Mouse (Mus musculus): ENCODE results near the gene Hoxa13. TPM values are rescaled to one million over a fixed set of nuclear protein-coding genes. Genes with fewer than 3 reads are reported as not detected.

Hoxa13 gene
- polyA plus RNA-seq, 1 experiment from 2014 or later = not detected

- Histone ChIP-seq H3K9me3 (no peaks in the 10 kb centered on the region), H3K4me2 (replicated peaks) (no peak overlapping the region), H3K9ac (replicated peaks) (no peak overlapping the region), H3K27me3 (peaks cover 94% of the 10 kb centered on the region), H3K4me3 (no peak overlapping the region), H3K4me1 (peaks cover 3% of the 10 kb centered on the region; the same call in 1 of the 2 replicates), H3K36me3 (no peaks in the 10 kb centered on the region), H3K27ac (replicated peaks) (no peak overlapping the region)
- 10% methylated on average over 10 of the region's 10 CpGs for WGBS
- no peak for ATAC-seq (ENCODE audit: low FRiP score, low read depth)
Measured at GRCm38 (mm10) chr6:52237346-52238154, 23.1 kb downstream of the Hoxa13 start.

- no peak for ATAC-seq (ENCODE audit: low FRiP score, low read depth)
- no peaks in the 10 kb centered on the region for H3K9me3 ChIP-seq
- H3K4me2 ChIP-seq (replicated peaks) = no peak overlapping the region
- peaks cover 94% of the 10 kb centered on the region for H3K27me3 ChIP-seq
- H3K36me3 ChIP-seq = no peaks in the 10 kb centered on the region
- H3K4me1 ChIP-seq = peaks cover 3% of the 10 kb centered on the region; the same call in 1 of the 2 replicates
- H3K27ac ChIP-seq (replicated peaks) = no peak overlapping the region
- WGBS = 3% methylated on average over 3 of the region's 3 CpGs
- H3K4me3 ChIP-seq = no peak overlapping the region
- no peak overlapping the region for H3K9ac ChIP-seq (replicated peaks)
Measured at GRCm38 (mm10) chr6:52236806-52237205, 23.9 kb downstream of the Hoxa13 start.

- Histone ChIP-seq H3K4me1 (peaks cover 3% of the 10 kb centered on the region; the same call in 1 of the 2 replicates), H3K9me3 (no peaks in the 10 kb centered on the region), H3K9ac (replicated peaks) (no peak overlapping the region), H3K27ac (replicated peaks) (no peak overlapping the region), H3K4me3 (no peak overlapping the region), H3K27me3 (peaks cover 89% of the 10 kb centered on the region), H3K36me3 (no peaks in the 10 kb centered on the region), H3K4me2 (replicated peaks) (no peak overlapping the region)
- no peak for ATAC-seq (ENCODE audit: low FRiP score, low read depth)
- WGBS = 20% methylated on average over 6 of the region's 6 CpGs
Measured at GRCm38 (mm10) chr6:52235866-52236265, 24.8 kb downstream of the Hoxa13 start.

GRCm38 (mm10) chr6:52235267-52235666 lies 25.4 kb downstream of the Hoxa13 start:
- peaks cover 2% of the 10 kb centered on the region; the same call in 1 of the 2 replicates for H3K4me1 ChIP-seq
- no peak for ATAC-seq (ENCODE audit: low FRiP score, low read depth)
- no peaks in the 10 kb centered on the region for H3K9me3 ChIP-seq
- WGBS = 24% methylated on average over 9 of the region's 9 CpGs
- H3K9ac ChIP-seq (replicated peaks) = no peak overlapping the region
- peaks cover 89% of the 10 kb centered on the region for H3K27me3 ChIP-seq
- no peaks in the 10 kb centered on the region for H3K36me3 ChIP-seq
- no peak overlapping the region for H3K27ac ChIP-seq (replicated peaks)
- no peak overlapping the region for H3K4me3 ChIP-seq
- no peak overlapping the region for H3K4me2 ChIP-seq (replicated peaks)

- Histone ChIP-seq H3K9ac (replicated peaks) (no peak overlapping the region), H3K27me3 (peaks cover 89% of the 10 kb centered on the region), H3K36me3 (no peaks in the 10 kb centered on the region), H3K9me3 (no peaks in the 10 kb centered on the region), H3K4me2 (replicated peaks) (no peak overlapping the region), H3K27ac (replicated peaks) (no peak overlapping the region), H3K4me1 (no peaks in the 10 kb centered on the region), H3K4me3 (no peak overlapping the region)
- WGBS = 2% methylated on average over 68 of the region's 68 CpGs
- no peak for ATAC-seq (ENCODE audit: low FRiP score, low read depth)
Measured at GRCm38 (mm10) chr6:52234428-52235140, 26.1 kb downstream of the Hoxa13 start.

- Histone ChIP-seq H3K27ac (replicated peaks) (no peak overlapping the region), H3K27me3 (peaks cover 91% of the 10 kb centered on the region)
- no peak for ATAC-seq (ENCODE audit: low FRiP score, low read depth)
Measured at GRCm38 (mm10) chr6:52233546-52234427, 26.9 kb downstream of the Hoxa13 start.

GRCm38 (mm10) chr6:52232984-52233545 lies 27.6 kb downstream of the Hoxa13 start:
- Histone ChIP-seq H3K4me3 (no peak overlapping the region), H3K36me3 (no peaks in the 10 kb centered on the region), H3K9me3 (no peaks in the 10 kb centered on the region), H3K27ac (replicated peaks) (no peak overlapping the region), H3K4me2 (replicated peaks) (no peak overlapping the region), H3K4me1 (no peaks in the 10 kb centered on the region), H3K27me3 (peaks cover 94% of the 10 kb centered on the region), H3K9ac (replicated peaks) (no peak overlapping the region)
- ATAC-seq (ENCODE audit: low FRiP score, low read depth) = no peak
- WGBS = 1% methylated on average over 23 of the region's 23 CpGs

More at GRCm38 (mm10) chr6:52233546-52234427, 26.9 kb downstream of the Hoxa13 start:
- H3K9ac ChIP-seq (replicated peaks) = no peak overlapping the region
- no peaks in the 10 kb centered on the region for H3K9me3 ChIP-seq
- no peaks in the 10 kb centered on the region for H3K36me3 ChIP-seq
- H3K4me1 ChIP-seq = no peaks in the 10 kb centered on the region
- H3K4me3 ChIP-seq = no peak overlapping the region
- no peak overlapping the region for H3K4me2 ChIP-seq (replicated peaks)
- 1% methylated on average over 70 of the region's 70 CpGs for WGBS

- peaks cover 94% of the 10 kb centered on the region for H3K27me3 ChIP-seq
- H3K27ac ChIP-seq (replicated peaks) = no peak overlapping the region
- no peak for ATAC-seq (ENCODE audit: low FRiP score, low read depth)
- H3K4me1 ChIP-seq = no peaks in the 10 kb centered on the region
- no peak overlapping the region for H3K9ac ChIP-seq (replicated peaks)
- no peak overlapping the region for H3K4me2 ChIP-seq (replicated peaks)
- H3K9me3 ChIP-seq = no peaks in the 10 kb centered on the region
- under 1% methylated on average over 18 of the region's 18 CpGs for WGBS
- no peak overlapping the region for H3K4me3 ChIP-seq
- H3K36me3 ChIP-seq = no peaks in the 10 kb centered on the region
Measured at GRCm38 (mm10) chr6:52232568-52232965, 28.1 kb downstream of the Hoxa13 start.

GRCm38 (mm10) chr6:52231885-52232567 lies 28.7 kb downstream of the Hoxa13 start:
- Histone ChIP-seq H3K9me3 (no peaks in the 10 kb centered on the region), H3K4me3 (no peak overlapping the region), H3K4me2 (replicated peaks) (no peak overlapping the region), H3K36me3 (no peaks in the 10 kb centered on the region), H3K4me1 (no peaks in the 10 kb centered on the region), H3K9ac (replicated peaks) (no peak overlapping the region), H3K27me3 (peaks cover 94% of the 10 kb centered on the region), H3K27ac (replicated peaks) (no peak overlapping the region)
- WGBS = 2% methylated on average over 18 of the region's 18 CpGs
- ATAC-seq (ENCODE audit: low FRiP score, low read depth) = no peak

- H3K27me3 ChIP-seq = peaks cover 94% of the 10 kb centered on the region
- no peak for ATAC-seq (ENCODE audit: low FRiP score, low read depth)
- no peak within 1 kb of the TSS for H3K27ac ChIP-seq (replicated peaks)
- H3K9ac ChIP-seq (replicated peaks) = no peak within 1 kb of the TSS
- no peaks in the 10 kb centered on the region for H3K9me3 ChIP-seq
- H3K36me3 ChIP-seq = no peaks in the 10 kb centered on the region
- 2% methylated on average over 20 of the region's 36 CpGs for WGBS
- no peak within 1 kb of the TSS for H3K4me2 ChIP-seq (replicated peaks)
- H3K4me3 ChIP-seq = no peak within 1 kb of the TSS
- H3K4me1 ChIP-seq = no peaks in the 10 kb centered on the region
Measured at GRCm38 (mm10) chr6:52230516-52231165, 30.0 kb downstream of the Hoxa13 start, which contains the start of gene Hoxa9. TSS of gene Hoxa9 (minus strand) at chr6:52231089.

All from midbrain, embryonic 12.5 days (tissue).